Mouse (Mus musculus) heart, postnatal 36 days (tissue): ENCODE data around the gene Foxg1. TPM values are rescaled to one million over a fixed set of nuclear protein-coding genes. Genes with fewer than 3 reads are reported as not detected.

Source experiments
- DNase-seq, 2 experiments: peaks; one replicate each; pipeline ENCODE4 v3.0.0; 2021 to 2022
- intact Hi-C: fragments of 180-260 bp; cut with DNase I; formaldehyde crosslinking; loops from one replicate; pipeline ENCODE4 v1.15.1; 2025
- total RNA-seq, 2 experiments: library from RNA; stranded (reverse); gene quantifications; 2 replicates each; pipeline ENCODE4 v1.2.3; 2021

Gene Foxg1
- total RNA-seq, 2 experiments from 2014 or later, result not detected

- no peak for DNase-seq
- intact Hi-C loops, result no loop called here
Observed at GRCm38 (mm10) chr12:49400036-49400852, 17.8 kb downstream of the Foxg1 start.

GRCm38 (mm10) chr12:49400853-49401118 lies 18.3 kb downstream of the Foxg1 start:
- intact Hi-C loops, result no loop called here
- no peak for DNase-seq

- intact Hi-C loops, result no loop called here
Observed at GRCm38 (mm10) chr12:49401119-49401795, 18.8 kb downstream of the Foxg1 start.

GRCm38 (mm10) chr12:49401796-49402130 lies 19.3 kb downstream of the Foxg1 start:
- no peak for DNase-seq
- intact Hi-C loops, result no loop called here

More at GRCm38 (mm10) chr12:49401119-49401795, 18.8 kb downstream of the Foxg1 start:
- DNase-seq, result no peak

GRCm38 (mm10) chr12:49409833-49410232 lies 27.4 kb downstream of the Foxg1 start:
- DNase-seq, result no peak
- intact Hi-C loops, result no loop called here

- intact Hi-C loops, result no loop called here
- DNase-seq, result no peak
Observed at GRCm38 (mm10) chr12:49417963-49418362, 35.5 kb downstream of the Foxg1 start.

Other genes with a start within 250 kb of the Foxg1 start
- gene Gm43517, start 2.5 kb downstream of the Foxg1 start, total RNA-seq, result not detected